Mouse (Mus musculus): ENCODE results near the gene Bloc1s3.

The Bloc1s3 gene

DNA sequence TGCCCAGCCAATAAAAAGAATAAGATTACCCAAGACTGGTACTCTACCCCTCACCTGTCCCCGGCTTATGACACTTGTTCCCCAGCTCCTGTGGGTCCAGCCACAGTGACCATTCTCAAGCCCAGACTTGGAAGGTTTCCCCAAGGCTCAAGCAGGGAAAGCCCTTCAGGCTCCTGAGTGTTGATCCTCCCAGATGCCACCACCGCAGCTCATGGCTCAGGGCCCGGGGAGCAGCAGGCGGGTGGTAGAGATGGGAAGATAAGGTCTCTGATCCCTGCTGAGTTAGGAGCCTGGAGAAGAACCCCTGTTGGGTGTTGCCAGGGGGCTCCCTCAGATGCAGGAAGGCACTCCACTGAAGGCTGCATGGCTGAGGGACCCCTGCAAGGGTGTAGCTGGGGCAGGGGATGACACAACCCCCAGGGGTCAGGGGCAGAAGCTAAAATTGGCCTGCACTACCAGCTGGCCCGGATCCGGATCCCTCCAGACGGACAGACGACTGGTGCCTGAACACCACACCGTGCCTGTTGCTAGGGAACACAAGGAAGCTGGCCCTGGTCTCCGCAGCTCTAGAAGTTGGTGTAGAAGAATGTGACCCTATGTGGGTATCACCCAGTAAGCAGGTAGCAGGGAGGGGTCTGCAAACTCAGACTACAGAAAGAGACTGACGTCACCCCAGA lies 52.2 kb downstream of the Bloc1s3 start:
- no peak for DNase-seq (ENCODE audit: low spot score in 2 of 2)

DNA sequence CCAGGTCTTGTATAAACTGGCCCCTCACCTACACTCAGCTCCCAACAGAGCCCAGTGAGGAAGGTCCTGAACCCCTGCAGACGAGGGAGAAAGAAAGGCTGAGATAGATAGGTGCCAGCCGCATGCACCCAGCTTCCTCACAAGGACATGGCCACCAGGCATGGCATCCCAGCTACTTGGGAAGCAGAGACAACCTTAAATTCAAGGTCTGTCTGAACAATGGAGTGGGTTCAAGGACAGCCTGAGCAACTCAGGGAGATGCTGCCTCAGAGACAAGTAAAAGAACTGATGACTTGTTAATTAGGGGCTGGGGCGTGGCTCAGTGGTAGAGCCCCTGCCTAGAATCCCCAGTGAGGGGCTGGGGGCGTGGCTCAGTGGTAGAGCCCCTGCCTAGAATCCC lies 53.0 kb downstream of the Bloc1s3 start:
- DNase-seq (ENCODE audit: low spot score in 2 of 2), result no peak
